Mouse (Mus musculus) CD4-positive, CD25-positive, alpha-beta regulatory T cell, adult 9 weeks (primary cell): Measurements from ENCODE around the gene Wdr45. TPM values are rescaled to one million over a fixed set of nuclear protein-coding genes. Genes with fewer than 3 reads are reported as not detected.

ENCODE experiments used
- polyA plus RNA-seq: library from polyadenylated mRNA; unstranded; fragments of 100-300 nt; shearing (Covaris generic); gene quantifications from one replicate; pipeline ENCODE4 v1.2.1, GENCODE M21; 2017

The Wdr45 gene
- polyA plus RNA-seq, result 81.1 TPM

DNA sequence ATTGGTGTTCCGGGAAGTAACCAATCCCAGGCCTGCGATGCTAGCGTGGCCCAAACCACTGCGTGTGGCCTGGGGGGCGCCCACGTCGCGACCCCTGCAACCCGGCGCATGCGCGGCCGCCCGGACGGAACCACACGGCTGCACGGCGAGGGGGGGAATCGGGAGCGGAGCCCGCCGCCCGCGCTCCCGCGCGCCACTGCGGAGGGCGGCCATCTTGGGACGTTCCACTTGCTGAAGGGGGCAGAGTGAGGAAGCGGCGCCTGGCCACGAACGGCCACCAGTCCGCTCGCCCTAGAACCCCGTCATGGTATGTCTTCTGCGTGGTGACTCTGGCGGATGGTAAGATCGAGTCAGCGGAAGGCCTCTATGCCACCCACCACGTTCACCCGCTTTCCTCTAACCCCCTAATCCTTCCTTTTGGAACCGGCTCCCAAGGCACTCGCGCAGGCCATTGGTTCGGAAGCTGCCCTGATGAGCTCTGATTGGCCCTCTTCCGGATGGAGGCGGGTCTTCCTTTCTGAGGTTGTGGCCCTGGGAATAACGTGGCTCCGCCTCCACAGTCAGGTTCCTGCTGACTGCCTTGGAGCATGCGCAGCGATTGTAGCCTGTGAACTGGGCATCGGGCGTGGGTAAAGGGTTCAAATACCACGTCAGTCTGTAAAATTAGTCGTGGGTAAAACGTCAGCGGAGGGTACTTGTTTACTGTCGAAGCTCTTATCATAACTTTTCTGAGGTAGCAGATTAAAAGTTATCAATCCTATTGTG, at the start of gene Wdr45:
Gene Wdr45, plus strand, starts transcription at position 199 of the 765 bp plus-strand sequence.

GRCm38 (mm10) chrX:7670921-7671623, 43.1 kb upstream of the Wdr45 start, which contains the start of gene Plp2:
TSS of gene Plp2 (minus strand) at chrX:7671390.

DNA sequence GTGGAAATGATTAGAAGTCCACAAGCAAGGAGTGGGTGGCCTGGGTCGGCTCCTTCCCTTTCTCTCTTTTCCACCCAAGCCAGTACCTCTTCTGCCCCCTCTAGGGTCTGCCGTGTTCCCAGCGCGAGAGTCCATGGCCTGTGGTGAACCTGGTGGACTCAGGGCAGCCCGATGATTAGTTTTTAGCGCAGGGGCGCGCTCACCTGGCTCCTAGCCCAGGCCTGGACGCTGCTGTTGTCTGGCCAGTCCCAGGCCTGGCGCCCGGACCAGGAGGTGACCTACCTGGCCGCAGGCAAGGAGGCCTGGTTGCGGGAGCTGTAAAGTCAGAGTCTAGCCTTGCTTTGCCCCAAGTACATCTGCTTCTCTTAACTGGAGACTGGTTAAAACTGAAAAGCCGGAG, 33.3 kb upstream of the Wdr45 start, which contains the start of gene Magix:
Gene Magix, minus strand, starts transcription at position 388 of the 400 bp plus-strand sequence.

DNA sequence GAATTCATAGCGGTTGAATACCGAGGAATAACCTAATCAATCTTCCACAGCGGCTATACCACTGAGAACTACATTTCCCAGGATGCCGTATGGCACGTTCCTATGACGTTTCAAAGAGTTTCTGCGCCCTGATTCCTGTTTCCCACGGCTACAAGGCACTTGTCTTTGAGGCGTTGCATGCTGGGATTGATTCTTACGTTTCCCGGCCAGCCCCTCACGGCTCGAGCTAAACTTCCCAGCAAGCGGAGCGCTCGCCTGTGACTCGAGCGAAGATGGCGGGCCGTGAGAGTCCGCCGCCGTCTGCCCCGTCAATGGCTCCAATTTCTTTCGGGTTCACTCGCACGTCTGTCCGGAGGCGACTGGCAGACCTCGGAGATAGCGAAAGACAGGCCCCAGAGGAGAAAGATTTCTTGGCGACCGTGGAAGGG, 17.2 kb upstream of the Wdr45 start, which contains the start of gene Gpkow:
Gene Gpkow, plus strand, starts transcription at position 178 of the 428 bp plus-strand sequence.

GRCm38 (mm10) chrX:7721514-7722281, 7.6 kb downstream of the Wdr45 start, which contains the start of gene Gm45208:
TSS of gene Gm45208 (plus strand) at chrX:7722245.

GRCm38 (mm10) chrX:7728215-7728921, 14.2 kb downstream of the Wdr45 start, which contains the start of gene Praf2:
TSS of gene Praf2 (plus strand) at chrX:7728439.

DNA sequence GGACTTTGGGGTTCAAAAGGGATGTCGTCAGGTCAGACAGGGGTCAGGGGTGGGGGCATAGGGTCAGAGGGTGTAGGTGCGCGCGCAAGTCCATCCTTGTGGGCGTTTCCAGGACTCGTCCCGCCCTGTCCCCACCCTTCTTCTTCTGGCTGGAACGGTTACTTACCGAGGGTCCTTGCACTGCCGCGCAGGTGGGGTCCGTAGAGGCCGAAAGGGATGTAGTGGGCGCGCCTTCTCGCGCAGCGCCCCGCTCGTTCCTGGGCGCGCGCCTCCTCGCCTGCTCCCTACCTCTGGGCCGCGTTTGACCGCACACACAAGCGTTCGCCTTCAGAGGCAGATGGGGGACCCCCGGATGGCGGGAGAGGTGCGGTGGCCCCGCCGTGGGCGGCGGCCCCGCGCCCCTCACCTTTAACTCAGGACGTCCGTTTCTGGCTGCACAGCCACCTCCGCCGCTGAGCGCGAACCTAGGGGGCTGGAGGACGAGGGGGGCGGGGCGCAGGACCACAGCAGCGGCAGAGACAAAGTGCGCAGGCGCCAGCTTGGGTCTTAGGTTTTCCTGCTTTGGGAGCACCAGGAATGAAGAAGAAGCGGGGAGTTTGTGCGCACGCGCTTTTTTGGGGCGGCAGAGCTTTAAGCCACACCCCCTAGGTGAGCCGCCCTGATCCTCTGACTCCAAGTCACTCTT, 36.4 kb downstream of the Wdr45 start, which contains the start of gene Ccdc120:
Gene Ccdc120, minus strand, starts transcription at position 474 of the 685 bp plus-strand sequence.

GRCm38 (mm10) chrX:7762137-7762920, 48.2 kb downstream of the Wdr45 start, which contains the start of gene Tfe3:
TSS of gene Tfe3 (plus strand) at chrX:7762560.

Other genes starting within 250 kb of the Wdr45 start
- gene Foxp3, start 140.7 kb upstream of the Wdr45 start, polyA plus RNA-seq, result 110 TPM
- 5.9 TPM for gene Ppp1r3f, start 140.1 kb upstream of the Wdr45 start, polyA plus RNA-seq
- 36.4 TPM for gene Ccdc22, start 108.8 kb upstream of the Wdr45 start, polyA plus RNA-seq
- not detected for gene Cacna1f, start 107.2 kb upstream of the Wdr45 start, polyA plus RNA-seq
- 14.3 TPM for gene Syp, start 75.9 kb upstream of the Wdr45 start, polyA plus RNA-seq
- 37.0 TPM for gene Prickle3, start 57.1 kb upstream of the Wdr45 start, polyA plus RNA-seq
- gene Plp2, start 42.9 kb upstream of the Wdr45 start, polyA plus RNA-seq, result 120 TPM
- gene Magix, start 33.1 kb upstream of the Wdr45 start, polyA plus RNA-seq, result not detected
- 78.4 TPM for gene Gpkow, start 17.2 kb upstream of the Wdr45 start, polyA plus RNA-seq
- 1.1 TPM for gene Gm45208, start 7.9 kb downstream of the Wdr45 start, polyA plus RNA-seq
- gene Praf2, start 14.1 kb downstream of the Wdr45 start, polyA plus RNA-seq, result 37.5 TPM
- gene Ccdc120, start 36.6 kb downstream of the Wdr45 start, polyA plus RNA-seq, result 0.45 TPM
- gene Tfe3, start 48.2 kb downstream of the Wdr45 start, polyA plus RNA-seq, result 43.5 TPM
- 122 TPM for gene Gripap1, start 75.4 kb downstream of the Wdr45 start, polyA plus RNA-seq
- 1.3 TPM for gene Kcnd1, start 108.0 kb downstream of the Wdr45 start, polyA plus RNA-seq
- 16.1 TPM for gene Otud5, start 127.0 kb downstream of the Wdr45 start, polyA plus RNA-seq
- gene Pim2, start 163.9 kb downstream of the Wdr45 start, polyA plus RNA-seq, result 61.9 TPM
- gene Slc35a2, start 169.7 kb downstream of the Wdr45 start, polyA plus RNA-seq, result 45.5 TPM
- gene Pqbp1, start 184.9 kb downstream of the Wdr45 start, polyA plus RNA-seq, result 174 TPM
- gene Timm17b, start 185.0 kb downstream of the Wdr45 start, polyA plus RNA-seq, result 174 TPM
- gene Gm10491, start 193.5 kb downstream of the Wdr45 start, polyA plus RNA-seq, result not detected
- gene Gm10490, start 195.2 kb downstream of the Wdr45 start, polyA plus RNA-seq, result not detected
- not detected for gene Pcsk1n, start 205.5 kb downstream of the Wdr45 start, polyA plus RNA-seq
- gene Eras, start 214.3 kb downstream of the Wdr45 start, polyA plus RNA-seq, result not detected
- 21.7 TPM for gene Hdac6, start 233.6 kb downstream of the Wdr45 start, polyA plus RNA-seq